Comparison of ENCODE assay signal across 9 mouse cellular contexts in the genomic region with DNA sequence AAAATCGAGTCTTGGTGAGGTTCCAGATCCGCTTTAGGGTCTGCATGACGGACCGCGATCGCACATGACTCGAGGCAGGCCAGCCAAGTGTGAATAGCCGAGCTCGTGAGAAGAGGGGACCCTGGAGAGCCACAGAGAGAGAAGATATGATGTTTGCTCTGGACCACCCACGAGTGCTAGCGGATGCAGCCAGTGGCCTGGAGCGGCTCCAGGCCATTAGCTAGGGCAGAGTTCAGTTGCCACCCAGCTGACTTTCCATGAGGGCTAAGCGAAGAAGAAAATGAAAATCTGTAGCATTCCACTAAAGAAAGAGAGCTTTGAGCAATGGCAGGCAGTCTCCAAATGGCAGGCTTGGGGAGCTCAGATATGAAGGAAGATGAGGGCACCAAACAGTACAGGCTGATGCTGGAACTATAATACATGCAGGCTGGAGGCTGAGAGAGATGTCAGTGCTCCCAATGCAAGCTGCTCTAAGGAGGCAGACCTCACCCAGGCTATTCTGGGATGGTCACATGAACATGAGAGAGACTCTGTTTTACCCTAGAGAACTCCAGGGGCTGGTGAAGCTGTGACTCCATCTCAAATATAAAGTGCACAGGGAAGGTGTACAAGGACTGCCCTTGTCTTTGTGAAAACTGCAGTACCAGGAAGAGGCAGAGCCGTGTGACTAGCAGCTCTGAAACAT. TPM values are rescaled to one million over a fixed set of nuclear protein-coding genes. Genes with fewer than 3 reads are reported as not detected.
DNase-seq lines count a peak whose midpoint lies in the region; ATAC-seq lines count a peak whose summit lies in the region.
"Had no signal": no experiment of that assay in that cellular context is flagged by ENCODE, and none has a peak within 500 bp of the region (broad histone marks: within the 10 kb centered on the region; RNA-seq: fewer than 3 reads in every experiment).

No protein-coding gene starts in this region.

- H3K9ac ChIP-seq in forebrain, embryonic 12.5 days: no peak overlapping the region
- no peak overlapping the region for H3K9ac ChIP-seq in forebrain, embryonic 11.5 days (ENCODE audit: low read length)
- H3K9ac ChIP-seq in midbrain, embryonic 13.5 days (replicated peaks): no peak overlapping the region
- H3K9ac ChIP-seq in kidney, embryonic 16.5 days (replicated peaks; ENCODE audit: low read length): no peak overlapping the region
- no peak overlapping the region for H3K9ac ChIP-seq in stomach, embryonic 15.5 days

- no peak for DNase-seq in forebrain, embryonic 11.5 days (ENCODE audit: low spot score)
- no peak for DNase-seq in midbrain, embryonic 10.5 days (ENCODE audit: low spot score)
- DNase-seq in yolk sac, embryonic 10.5 days (ENCODE audit: low spot score): no peak
- DNase-seq in urinary bladder, postnatal 14 days (ENCODE audit: low spot score): no peak

- ATAC-seq in forebrain, embryonic 12.5 days (ENCODE audit: low FRiP score): no peak
- ATAC-seq in forebrain, embryonic 11.5 days (replicated peaks; ENCODE audit: low FRiP score): no peak
- no peak for ATAC-seq in midbrain, embryonic 13.5 days
- ATAC-seq in kidney, embryonic 16.5 days (ENCODE audit: low FRiP score, low TSS enrichment): peak; percentile 66
- no peak for ATAC-seq in stomach, embryonic 15.5 days (ENCODE audit: insufficient read depth, low FRiP score, low read depth)

- peaks cover 46% of the 10 kb centered on the region for H3K4me1 ChIP-seq in forebrain, embryonic 12.5 days
- H3K4me1 ChIP-seq in forebrain, embryonic 11.5 days (replicated peaks; ENCODE audit: control insufficient read depth, insufficient read depth, low read length): peaks cover 28% of the 10 kb centered on the region
- peaks cover 48% of the 10 kb centered on the region for H3K4me1 ChIP-seq in midbrain, embryonic 10.5 days
- peaks cover 53% of the 10 kb centered on the region for H3K4me1 ChIP-seq in midbrain, embryonic 13.5 days (replicated peaks)
- H3K4me1 ChIP-seq in kidney, embryonic 16.5 days (ENCODE audit: insufficient read depth, low read length): peaks cover 60% of the 10 kb centered on the region
- peaks cover 57% of the 10 kb centered on the region for H3K4me1 ChIP-seq in stomach, embryonic 15.5 days

- H3K9me3 ChIP-seq in forebrain, embryonic 12.5 days: no peaks in the 10 kb centered on the region
- H3K9me3 ChIP-seq in forebrain, embryonic 11.5 days (ENCODE audit: control insufficient read depth, low read length): no peaks in the 10 kb centered on the region
- no peaks in the 10 kb centered on the region for H3K9me3 ChIP-seq in midbrain, embryonic 10.5 days (replicated peaks)
- no peaks in the 10 kb centered on the region for H3K9me3 ChIP-seq in midbrain, embryonic 13.5 days
- no peaks in the 10 kb centered on the region for H3K9me3 ChIP-seq in kidney, embryonic 16.5 days (ENCODE audit: low read length)
- H3K9me3 ChIP-seq in stomach, embryonic 15.5 days: no peaks in the 10 kb centered on the region

- no peak overlapping the region for H3K4me3 ChIP-seq in forebrain, embryonic 12.5 days (replicated peaks)
- no peak overlapping the region for H3K4me3 ChIP-seq in forebrain, embryonic 11.5 days (ENCODE audit: low read depth, low read length)
- H3K4me3 ChIP-seq in midbrain, embryonic 10.5 days: no peak overlapping the region
- H3K4me3 ChIP-seq in midbrain, embryonic 13.5 days (replicated peaks): no peak overlapping the region
- no peak overlapping the region for H3K4me3 ChIP-seq in kidney, embryonic 16.5 days (ENCODE audit: low read length)
- no peak overlapping the region for H3K4me3 ChIP-seq in stomach, embryonic 15.5 days (replicated peaks)

- WGBS in forebrain, embryonic 12.5 days: 69% methylated on average over 14 of the region's 14 CpGs
- WGBS in forebrain, embryonic 11.5 days: 70% methylated on average over 14 of the region's 14 CpGs
- 71% methylated on average over 14 of the region's 14 CpGs for WGBS in midbrain, embryonic 10.5 days
- WGBS in midbrain, embryonic 13.5 days: 60% methylated on average over 14 of the region's 14 CpGs
- 18% methylated on average over 14 of the region's 14 CpGs for WGBS in kidney, embryonic 16.5 days
- 46% methylated on average over 14 of the region's 14 CpGs for WGBS in stomach, embryonic 15.5 days

- H3K27ac ChIP-seq in forebrain, embryonic 12.5 days: peak overlapping the region; percentile 56; the same call in 1 of the 2 replicates
- H3K27ac ChIP-seq in forebrain, embryonic 11.5 days (ENCODE audit: low read depth, low read length): no peak overlapping the region
- H3K27ac ChIP-seq in midbrain, embryonic 10.5 days (replicated peaks): peak overlapping the region; percentile 49
- H3K27ac ChIP-seq in midbrain, embryonic 13.5 days: no peak overlapping the region; the same call in 1 of the 2 replicates
- H3K27ac ChIP-seq in kidney, embryonic 16.5 days (ENCODE audit: low read length): peak overlapping the region; percentile 66
- peak overlapping the region; percentile 61 for H3K27ac ChIP-seq in stomach, embryonic 15.5 days

- no peaks in the 10 kb centered on the region; the same call in 1 of the 2 replicates for H3K27me3 ChIP-seq in forebrain, embryonic 12.5 days
- no peaks in the 10 kb centered on the region for H3K27me3 ChIP-seq in forebrain, embryonic 11.5 days (ENCODE audit: control insufficient read depth, insufficient read depth, low read length)
- no peaks in the 10 kb centered on the region for H3K27me3 ChIP-seq in midbrain, embryonic 10.5 days (ENCODE audit: low read depth, poor library complexity, severe bottlenecking)
- no peaks in the 10 kb centered on the region for H3K27me3 ChIP-seq in midbrain, embryonic 13.5 days
- no peaks in the 10 kb centered on the region for H3K27me3 ChIP-seq in kidney, embryonic 16.5 days (ENCODE audit: insufficient read depth, low read length)
- H3K27me3 ChIP-seq in stomach, embryonic 15.5 days (replicated peaks): no peaks in the 10 kb centered on the region

- no peak overlapping the region for H3K4me2 ChIP-seq in forebrain, embryonic 12.5 days
- H3K4me2 ChIP-seq in forebrain, embryonic 11.5 days (ENCODE audit: low read depth, low read length, severe bottlenecking): no peak overlapping the region
- H3K4me2 ChIP-seq in midbrain, embryonic 13.5 days (replicated peaks): no peak overlapping the region
- no peak overlapping the region for H3K4me2 ChIP-seq in kidney, embryonic 16.5 days (replicated peaks; ENCODE audit: low read depth, low read length)
- H3K4me2 ChIP-seq in stomach, embryonic 15.5 days: no peak overlapping the region
- H3K4me2 ChIP-seq: liver, embryonic 11.5 days had no signal

- no peaks in the 10 kb centered on the region for H3K36me3 ChIP-seq in forebrain, embryonic 12.5 days (replicated peaks)
- H3K36me3 ChIP-seq in forebrain, embryonic 11.5 days (ENCODE audit: control insufficient read depth, insufficient read depth, low read length): no peaks in the 10 kb centered on the region
- H3K36me3 ChIP-seq in midbrain, embryonic 10.5 days: no peaks in the 10 kb centered on the region
- no peaks in the 10 kb centered on the region for H3K36me3 ChIP-seq in midbrain, embryonic 13.5 days
- peaks cover 4% of the 10 kb centered on the region; the same call in 1 of the 2 replicates for H3K36me3 ChIP-seq in kidney, embryonic 16.5 days (ENCODE audit: insufficient read depth, low read length)
- H3K36me3 ChIP-seq in stomach, embryonic 15.5 days: no peaks in the 10 kb centered on the region

RNA-seq across cellular contexts. Expression of gene Tpcn1, which starts 17.3 kb away (rescaled TPM):
- polyA plus RNA-seq in forebrain, embryonic 12.5 days (2016; fragmentation: Nextera tagmentation; extraction: Ambion mirVana): 11.8 and 15.1 TPM in 2 replicates
- 14.5 and 14.6 TPM in 2 replicates for polyA plus RNA-seq in forebrain, embryonic 11.5 days (2014; fragmentation: Nextera tagmentation; extraction: Ambion mirVana)
- 10.3 and 11.1 TPM in 2 replicates for polyA plus RNA-seq in midbrain, embryonic 10.5 days (2016; fragmentation: Nextera tagmentation; extraction: Ambion mirVana)
- polyA plus RNA-seq in midbrain, embryonic 13.5 days (2015; fragmentation: Nextera tagmentation; extraction: Ambion mirVana): 12.6 and 15.6 TPM in 2 replicates
- polyA plus RNA-seq in kidney, embryonic 16.5 days (2015; fragmentation: Nextera tagmentation; extraction: Ambion mirVana): 30.6 and 34.1 TPM in 2 replicates
- 25.5 and 25.7 TPM in 2 replicates for polyA plus RNA-seq in stomach, embryonic 15.5 days (2015; fragmentation: Nextera tagmentation; extraction: Ambion mirVana)

RNA-seq across cellular contexts. Expression of gene Iqcd, which starts 17.6 kb away (rescaled TPM):
- polyA plus RNA-seq in forebrain, embryonic 12.5 days (2016; fragmentation: Nextera tagmentation; extraction: Ambion mirVana): 1.3 and 1.4 TPM in 2 replicates
- 1.1 TPM in 2 replicates for polyA plus RNA-seq in forebrain, embryonic 11.5 days (2014; fragmentation: Nextera tagmentation; extraction: Ambion mirVana)
- polyA plus RNA-seq in midbrain, embryonic 10.5 days (2016; fragmentation: Nextera tagmentation; extraction: Ambion mirVana): 0.95 and 0.98 TPM in 2 replicates
- 1.4 and 2.0 TPM in 2 replicates for polyA plus RNA-seq in midbrain, embryonic 13.5 days (2015; fragmentation: Nextera tagmentation; extraction: Ambion mirVana)
- polyA plus RNA-seq in kidney, embryonic 16.5 days (2015; fragmentation: Nextera tagmentation; extraction: Ambion mirVana): 1.5 TPM in 2 replicates
- polyA plus RNA-seq in stomach, embryonic 15.5 days (2015; fragmentation: Nextera tagmentation; extraction: Ambion mirVana): 0.40 and 0.69 TPM in 2 replicates

RNA-seq across cellular contexts. Expression of gene Rita1, which starts 41.2 kb away (rescaled TPM):
- polyA plus RNA-seq in forebrain, embryonic 12.5 days (2016; fragmentation: Nextera tagmentation; extraction: Ambion mirVana): 13.6 and 16.6 TPM in 2 replicates
- 10.2 and 10.6 TPM in 2 replicates for polyA plus RNA-seq in forebrain, embryonic 11.5 days (2014; fragmentation: Nextera tagmentation; extraction: Ambion mirVana)
- polyA plus RNA-seq in midbrain, embryonic 10.5 days (2016; fragmentation: Nextera tagmentation; extraction: Ambion mirVana): 16.0 and 16.2 TPM in 2 replicates
- 23.0 and 23.9 TPM in 2 replicates for polyA plus RNA-seq in midbrain, embryonic 13.5 days (2015; fragmentation: Nextera tagmentation; extraction: Ambion mirVana)
- polyA plus RNA-seq in kidney, embryonic 16.5 days (2015; fragmentation: Nextera tagmentation; extraction: Ambion mirVana): 18.0 and 18.4 TPM in 2 replicates
- 10.4 and 11.4 TPM in 2 replicates for polyA plus RNA-seq in stomach, embryonic 15.5 days (2015; fragmentation: Nextera tagmentation; extraction: Ambion mirVana)

RNA-seq across cellular contexts. Expression of gene Ddx54, which starts 41.3 kb away (rescaled TPM):
- polyA plus RNA-seq in forebrain, embryonic 12.5 days (2016; fragmentation: Nextera tagmentation; extraction: Ambion mirVana): 50.7 and 52.6 TPM in 2 replicates
- 45.2 and 45.7 TPM in 2 replicates for polyA plus RNA-seq in forebrain, embryonic 11.5 days (2014; fragmentation: Nextera tagmentation; extraction: Ambion mirVana)
- polyA plus RNA-seq in midbrain, embryonic 10.5 days (2016; fragmentation: Nextera tagmentation; extraction: Ambion mirVana): 59.4 and 59.7 TPM in 2 replicates
- polyA plus RNA-seq in midbrain, embryonic 13.5 days (2015; fragmentation: Nextera tagmentation; extraction: Ambion mirVana): 43.9 and 44.3 TPM in 2 replicates
- 53.7 and 54.8 TPM in 2 replicates for polyA plus RNA-seq in kidney, embryonic 16.5 days (2015; fragmentation: Nextera tagmentation; extraction: Ambion mirVana)
- 41.8 and 44.9 TPM in 2 replicates for polyA plus RNA-seq in stomach, embryonic 15.5 days (2015; fragmentation: Nextera tagmentation; extraction: Ambion mirVana)

Comparison
In these comparisons a context has a peak if more than half of its experiments do, and no peak if none do; other contexts are left out.
1. H3K27ac ChIP-seq: peak in forebrain, embryonic 12.5 days (single experiment), midbrain, embryonic 10.5 days (single experiment), kidney, embryonic 16.5 days (single experiment) and stomach, embryonic 15.5 days (single experiment); none in forebrain, embryonic 11.5 days (single experiment) and midbrain, embryonic 13.5 days (single experiment).